Mouse (Mus musculus) central nervous system, embryonic 11.5 days (tissue): Measurements from ENCODE around the gene 4930412O13Rik. TPM values are rescaled to one million over a fixed set of nuclear protein-coding genes. Genes with fewer than 3 reads are reported as not detected.

Experiments used
- polyA plus RNA-seq: library from polyadenylated mRNA; depleted of rRNA; stranded (reverse); fragments of >200 nt; gene quantifications from 2 replicates; pipeline ENCODE4 v1.2.3, GENCODE M21; 2012; rRNA removed

The 4930412O13Rik gene
- 2.9 and 4.1 TPM in 2 replicates for polyA plus RNA-seq

GRCm38 (mm10) chr2:9881051-9881591, at the start of gene 4930412O13Rik:
Gene 4930412O13Rik, plus strand, starts transcription at chr2:9881252.

DNA sequence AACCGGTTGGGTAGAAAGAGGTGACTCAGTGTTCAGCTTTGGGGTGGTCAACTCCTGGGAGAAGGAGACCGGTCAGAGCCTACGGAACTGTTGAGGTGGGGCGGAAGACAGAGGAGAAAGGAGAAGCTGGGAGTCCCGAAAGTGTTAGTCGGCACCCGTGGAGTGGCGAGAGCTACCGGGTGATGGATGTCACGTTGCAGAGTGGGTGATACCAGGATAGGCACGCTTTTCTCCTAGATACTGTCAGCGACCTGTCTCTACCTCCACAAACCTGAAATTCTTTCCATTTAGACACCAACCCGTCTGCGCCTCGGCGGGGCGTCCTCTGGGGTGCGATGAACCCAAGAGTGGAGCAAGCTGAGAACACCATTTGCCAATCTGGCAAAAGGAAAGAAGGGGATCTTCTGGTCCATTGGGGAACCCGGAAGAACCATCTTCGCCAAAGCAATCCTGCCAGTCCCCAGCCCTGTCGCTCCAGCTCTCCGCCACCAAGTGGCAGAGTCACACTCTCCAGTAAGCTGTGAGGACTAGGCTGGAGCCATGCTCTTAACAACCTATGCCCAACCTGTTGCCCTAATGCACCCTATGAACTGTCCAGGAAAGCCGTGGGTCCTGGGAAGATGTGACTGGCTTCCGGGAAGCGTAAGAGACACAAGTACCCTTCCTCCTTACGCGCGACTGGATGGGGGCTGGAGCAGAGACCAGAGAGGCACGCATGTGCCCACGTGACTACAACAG, 8.0 kb downstream of the 4930412O13Rik start, which contains the start of gene 9230102O04Rik:
9230102O04Rik (minus strand) TSS at position 628 of the 738 bp plus-strand sequence.

DNA sequence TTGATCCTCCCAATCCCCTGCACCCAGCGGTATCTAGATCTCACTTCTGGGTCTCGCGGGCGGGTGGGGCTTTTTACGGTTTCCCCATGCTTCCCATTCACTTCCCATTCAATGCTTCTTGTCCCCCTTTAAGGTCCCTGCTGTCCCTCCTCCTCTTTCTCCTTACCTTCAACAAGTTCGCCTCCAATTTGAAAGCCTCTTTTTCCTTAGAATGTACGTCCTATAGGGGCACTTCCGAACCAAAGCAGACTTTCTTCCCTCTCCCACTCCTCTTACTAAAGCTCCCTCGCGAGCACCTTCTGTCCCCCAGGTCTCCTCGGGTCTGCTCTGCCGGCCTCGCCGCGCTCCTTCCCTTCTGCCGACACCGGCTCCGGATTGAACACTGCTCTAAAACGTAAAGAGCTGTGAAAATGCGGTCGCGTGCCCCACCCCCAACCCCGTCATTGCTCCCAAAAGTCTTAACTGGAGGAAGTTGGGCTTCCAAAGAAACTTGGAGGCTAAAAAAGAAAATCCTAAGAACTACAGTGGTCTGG, 8.7 kb downstream of the 4930412O13Rik start, which contains the start of gene Gata3:
Gata3 (minus strand) TSS at position 384 of the 533 bp plus-strand sequence.

Other genes with a start within 250 kb of the 4930412O13Rik start
- gene 9230102O04Rik, start 8.3 kb downstream of the 4930412O13Rik start, polyA plus RNA-seq, result 0.62 and 2.0 TPM in 2 replicates
- 7.8 and 9.2 TPM in 2 replicates for gene Gata3, start 8.8 kb downstream of the 4930412O13Rik start, polyA plus RNA-seq
- gene Taf3, start 167.3 kb downstream of the 4930412O13Rik start, polyA plus RNA-seq, result 11.1 and 12.6 TPM in 2 replicates
- 258 and 386 TPM in 2 replicates for gene Atp5c1, start 199.3 kb downstream of the 4930412O13Rik start, polyA plus RNA-seq
- 29.7 and 57.0 TPM in 2 replicates for gene Kin, start 199.3 kb downstream of the 4930412O13Rik start, polyA plus RNA-seq